Mouse (Mus musculus) frontal cortex, postnatal 14 days (tissue): ENCODE results near the gene Trcg1.

Experiments used
- DNase-seq, 2 experiments: peaks; one replicate each; pipeline ENCODE4 v3.0.0; 2022; ENCODE audit warnings: low spot score in 2 of 2

Gene Trcg1

GRCm38 (mm10) chr9:57232341-57232940 is 3.9 kb upstream of the Trcg1 start:
- DNase-seq: no peak

GRCm38 (mm10) chr9:57233142-57233541 is 3.2 kb upstream of the Trcg1 start:
- DNase-seq: no peak

GRCm38 (mm10) chr9:57233767-57234166 is 2.6 kb upstream of the Trcg1 start:
- no peak for DNase-seq

GRCm38 (mm10) chr9:57237705-57238104 is 1.3 kb downstream of the Trcg1 start:
- DNase-seq: no peak

- DNase-seq: no peak
These were observed 1.9 kb downstream of the Trcg1 start for GRCm38 (mm10) chr9:57238220-57238619.

- DNase-seq: no peak
These were observed 4.8 kb downstream of the Trcg1 start for GRCm38 (mm10) chr9:57241111-57241510.

- DNase-seq: no peak
These were observed 6.6 kb downstream of the Trcg1 start for GRCm38 (mm10) chr9:57242916-57243315.

GRCm38 (mm10) chr9:57244106-57244685 is 7.8 kb downstream of the Trcg1 start:
- no peak for DNase-seq

GRCm38 (mm10) chr9:57246482-57246881 is 10.1 kb downstream of the Trcg1 start:
- no peak for DNase-seq

- no peak for DNase-seq
These were observed 10.9 kb downstream of the Trcg1 start for GRCm38 (mm10) chr9:57247201-57247671.

- no peak for DNase-seq
These were observed 11.9 kb downstream of the Trcg1 start for GRCm38 (mm10) chr9:57248030-57248942.

GRCm38 (mm10) chr9:57250026-57250425 is 13.7 kb downstream of the Trcg1 start:
- DNase-seq: no peak

GRCm38 (mm10) chr9:57251139-57251538 is 14.8 kb downstream of the Trcg1 start:
- DNase-seq: no peak

GRCm38 (mm10) chr9:57254061-57254460 is 17.7 kb downstream of the Trcg1 start:
- no peak for DNase-seq

GRCm38 (mm10) chr9:57254823-57255495 is 18.6 kb downstream of the Trcg1 start:
- DNase-seq: no peak

- DNase-seq: no peak
These were observed 20.0 kb downstream of the Trcg1 start for GRCm38 (mm10) chr9:57256309-57256708.

- no peak for DNase-seq
These were observed 20.5 kb downstream of the Trcg1 start for GRCm38 (mm10) chr9:57256861-57257260.

GRCm38 (mm10) chr9:57257627-57258026 is 21.3 kb downstream of the Trcg1 start:
- DNase-seq: no peak

- peak; percentile 69 to 85 for DNase-seq
These were observed 23.4 kb downstream of the Trcg1 start for GRCm38 (mm10) chr9:57259736-57260135.

- no peak for DNase-seq
These were observed 24.6 kb downstream of the Trcg1 start for GRCm38 (mm10) chr9:57260940-57261339.

- DNase-seq: peak in 1 of 2 experiments; percentile 42
These were observed 25.2 kb downstream of the Trcg1 start for GRCm38 (mm10) chr9:57261516-57261912.
